Mouse (Mus musculus) midbrain, embryonic 10.5 days (tissue): ENCODE measurements around the gene Dock9. TPM values are rescaled to one million over a fixed set of nuclear protein-coding genes. Genes with fewer than 3 reads are reported as not detected.
"Not testable (repeated sequence)": the region's sequence is repeated elsewhere in the genome, so short reads cannot be mapped to it uniquely, and the experiment has no call there.

Source experiments
- DNase-seq: peaks from one replicate; pipeline ENCODE4 v3.0.0-alpha.2; 2017; ENCODE audit warnings: low spot score
- H3K27ac ChIP-seq: fragments of 300-500 bp; sonication (generic); replicated peaks from 2 replicates; pipeline ENCODE4 v1.5.1; 2016; ENCODE audit warnings: mild to moderate bottlenecking
- H3K27me3 ChIP-seq: fragments of 300-500 bp; sonication (generic); 2 replicates; pipeline ENCODE4 v1.6.1; 2016; ENCODE audit warnings: low read depth, mild to moderate bottlenecking; ENCODE audit not compliant: poor library complexity, severe bottlenecking
- H3K36me3 ChIP-seq: fragments of 300-500 bp; sonication (generic); 2 replicates; pipeline ENCODE4 v1.6.1; 2016; ENCODE audit warnings: mild to moderate bottlenecking, moderate library complexity
- H3K4me1 ChIP-seq: fragments of 300-500 bp; sonication (generic); 2 replicates; pipeline ENCODE4 v1.6.1; 2016
- H3K4me3 ChIP-seq: fragments of 300-500 bp; sonication (generic); 2 replicates; pipeline ENCODE4 v1.5.1; 2016; ENCODE audit warnings: mild to moderate bottlenecking, moderate library complexity
- H3K9me3 ChIP-seq: fragments of 300-500 bp; sonication (generic); replicated peaks from 2 replicates; pipeline ENCODE4 v1.6.1; 2016; ENCODE audit warnings: mild to moderate bottlenecking
- whole genome bisulfite sequencing: fragments of 180-500 bp; shearing (Covaris S2); methylation state at CpG from one replicate; pipeline ENCODE4 v1.1.7; 2016; 5-methylcytosine and 5-hydroxymethylcytosine counted together
- polyA plus RNA-seq: library from polyadenylated mRNA; unstranded; fragments of >200 nt; fragmentation: Nextera tagmentation; extraction: Ambion mirVana; gene quantifications from 2 replicates; pipeline ENCODE4 v1.2.1, GENCODE M21; 2016

The Dock9 gene
- polyA plus RNA-seq, 1 experiment from 2014 or later, result 2.1 TPM

DNA sequence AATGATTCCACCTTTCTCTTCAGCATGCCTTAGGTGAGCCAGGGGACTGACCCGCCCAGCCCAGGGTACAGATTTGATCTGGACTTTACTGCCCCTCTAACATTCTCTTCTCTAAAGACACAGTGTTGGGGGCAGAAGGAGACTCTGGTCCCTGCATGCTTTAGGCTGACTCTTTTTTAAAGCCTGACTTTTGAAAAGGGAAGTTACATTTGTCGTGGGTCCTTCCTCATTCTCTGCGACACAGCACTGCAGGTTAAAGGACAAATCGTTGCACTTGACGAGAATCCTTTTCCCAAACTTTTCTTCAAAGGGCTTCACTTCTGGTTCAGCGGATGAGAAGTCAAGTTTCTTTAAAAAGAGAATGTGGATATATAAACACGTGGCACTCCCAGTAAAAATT lies 156.4 kb downstream of the Dock9 start:
- DNase-seq, result no peak
- WGBS, result 89% methylated on average over 7 of the region's 7 CpGs
- no peak overlapping the region for H3K4me3 ChIP-seq
- no peaks in the 10 kb centered on the region for H3K9me3 ChIP-seq
- H3K27me3 ChIP-seq, result no peaks in the 10 kb centered on the region
- H3K27ac ChIP-seq, result no peak overlapping the region
- no peaks in the 10 kb centered on the region for H3K4me1 ChIP-seq
- H3K36me3 ChIP-seq, result peaks cover 7% of the 10 kb centered on the region

DNA sequence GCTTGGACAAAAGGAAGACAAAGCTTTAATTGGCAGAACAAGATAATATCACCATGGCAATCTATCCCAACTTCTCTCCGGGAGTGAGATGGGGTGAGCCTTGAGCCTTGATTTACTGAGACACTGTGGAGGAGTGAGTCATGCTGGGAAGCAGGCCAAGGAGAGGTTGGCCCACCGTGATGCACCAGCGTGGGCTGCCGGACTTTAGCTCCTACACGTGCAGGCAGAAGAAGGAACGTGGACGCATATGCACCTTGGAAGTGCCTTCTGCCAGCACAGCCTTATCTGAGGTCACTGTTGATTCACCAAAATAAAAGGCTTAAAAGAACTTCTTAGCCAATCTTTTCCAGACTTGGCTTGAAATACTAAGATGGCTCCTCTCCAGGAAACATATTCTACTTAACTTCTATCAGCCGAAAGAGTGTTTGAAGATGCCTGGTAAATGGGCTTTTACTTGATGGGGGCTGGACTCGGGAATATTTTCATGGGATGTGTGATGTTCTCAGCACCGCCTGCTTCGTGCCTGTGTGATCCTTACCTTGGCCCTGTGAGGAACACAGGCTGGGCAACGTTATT lies 160.6 kb downstream of the Dock9 start:
- DNase-seq, result no peak
- WGBS, result 92% methylated on average over 12 of the region's 12 CpGs
- H3K4me3 ChIP-seq, result no peak overlapping the region
- H3K27ac ChIP-seq, result no peak overlapping the region
- peaks cover 7% of the 10 kb centered on the region for H3K36me3 ChIP-seq
- no peaks in the 10 kb centered on the region for H3K4me1 ChIP-seq
- H3K9me3 ChIP-seq, result no peaks in the 10 kb centered on the region
- H3K27me3 ChIP-seq, result no peaks in the 10 kb centered on the region

DNA sequence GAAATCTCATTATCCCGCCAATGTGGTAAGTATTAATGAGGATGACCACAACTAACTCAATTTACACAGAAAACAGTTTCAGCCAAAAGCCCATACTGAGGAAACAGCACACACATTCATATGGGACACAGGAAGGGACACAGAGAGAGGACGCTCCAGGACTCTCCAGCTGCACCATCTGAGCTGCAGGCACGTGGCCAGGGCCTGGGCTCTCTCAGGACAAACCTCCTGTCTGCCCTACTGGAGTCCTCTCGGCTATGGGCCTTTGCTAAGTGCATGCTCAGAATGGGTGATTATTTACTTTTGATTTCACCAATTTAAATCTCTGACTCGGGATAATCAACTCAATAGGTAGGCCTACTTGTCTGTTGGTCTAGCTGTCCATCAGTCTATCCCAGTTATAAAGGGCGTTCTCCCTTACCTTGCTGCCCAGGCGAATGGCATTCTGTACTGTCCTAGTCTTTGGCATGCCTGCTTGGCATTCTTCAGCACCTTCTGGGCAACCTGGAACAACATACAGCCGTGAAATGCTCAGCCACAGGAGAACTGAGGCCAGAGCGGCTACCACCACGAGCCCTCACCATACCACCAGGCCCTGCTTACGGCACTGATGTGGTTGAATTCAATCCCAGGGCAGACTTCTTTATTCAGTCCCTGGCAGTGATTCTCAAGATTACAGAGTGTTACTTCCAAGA lies 162.8 kb downstream of the Dock9 start:
- Histone ChIP-seq H3K4me3 (no peak overlapping the region), H3K9me3 (no peaks in the 10 kb centered on the region), H3K27me3 (no peaks in the 10 kb centered on the region), H3K36me3 (peaks cover 7% of the 10 kb centered on the region), H3K4me1 (no peaks in the 10 kb centered on the region), H3K27ac (no peak overlapping the region)
- DNase-seq, result no peak
- WGBS, result 88% methylated on average over 11 of the region's 11 CpGs

DNA sequence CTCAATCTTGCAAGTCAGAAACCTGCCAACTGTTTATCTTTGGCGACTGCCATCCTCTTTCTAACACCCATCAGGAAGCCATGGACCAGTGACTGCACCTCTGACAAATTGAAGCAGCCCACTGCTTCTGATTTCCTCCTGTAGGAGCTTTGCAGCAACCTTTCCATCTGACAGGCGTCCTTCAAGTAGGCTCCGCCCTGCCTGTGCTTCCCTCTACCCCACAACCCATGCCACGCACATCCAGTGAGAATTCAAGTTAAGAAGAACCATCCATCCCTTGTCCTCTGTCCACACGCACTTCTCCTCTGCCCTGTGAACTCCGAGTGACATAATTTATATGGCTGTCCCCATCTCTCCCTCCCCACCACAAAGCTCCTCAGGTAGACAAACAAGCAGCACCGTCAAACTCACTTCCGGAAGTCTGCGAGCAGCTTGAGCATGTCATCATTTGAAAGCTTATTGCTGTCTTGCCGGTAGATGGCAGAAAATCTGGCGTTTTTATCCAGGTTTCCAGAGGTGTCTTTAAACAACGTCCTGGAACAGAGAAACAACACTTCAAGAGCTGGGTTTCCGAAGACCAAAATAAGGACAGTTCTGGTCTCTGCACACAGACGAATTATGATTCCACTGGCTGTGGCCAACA lies 163.4 kb downstream of the Dock9 start:
- Histone ChIP-seq H3K36me3 (peaks cover 7% of the 10 kb centered on the region), H3K27me3 (no peaks in the 10 kb centered on the region), H3K9me3 (no peaks in the 10 kb centered on the region), H3K4me1 (no peaks in the 10 kb centered on the region), H3K4me3 (no peak overlapping the region), H3K27ac (no peak overlapping the region)
- 86% methylated on average over 14 of the region's 14 CpGs for WGBS
- DNase-seq, result no peak

DNA sequence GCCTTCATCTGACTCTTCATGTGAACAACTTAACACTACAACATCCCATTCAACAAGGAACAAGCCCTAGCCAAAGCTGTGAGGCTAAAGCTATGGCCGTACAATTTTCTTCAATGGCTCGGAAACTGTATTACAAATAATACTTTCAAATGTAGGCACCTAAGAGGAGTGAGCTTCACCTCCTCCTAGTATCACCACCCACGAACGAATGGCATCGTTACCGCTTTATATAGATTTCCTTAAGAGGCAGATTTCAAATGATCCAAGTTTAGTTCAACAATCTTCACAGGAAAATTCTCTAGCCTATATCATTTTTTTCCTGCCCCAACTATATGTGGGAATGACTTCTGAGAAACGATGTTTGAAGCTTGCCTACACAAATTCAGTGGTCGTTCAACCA lies 165.7 kb downstream of the Dock9 start:
- DNase-seq, result no peak
- Histone ChIP-seq H3K4me3 (no peak overlapping the region), H3K9me3 (no peaks in the 10 kb centered on the region), H3K4me1 (no peaks in the 10 kb centered on the region), H3K36me3 (no peaks in the 10 kb centered on the region), H3K27me3 (no peaks in the 10 kb centered on the region), H3K27ac (no peak overlapping the region)
- 97% methylated on average over 8 of the region's 8 CpGs for WGBS

DNA sequence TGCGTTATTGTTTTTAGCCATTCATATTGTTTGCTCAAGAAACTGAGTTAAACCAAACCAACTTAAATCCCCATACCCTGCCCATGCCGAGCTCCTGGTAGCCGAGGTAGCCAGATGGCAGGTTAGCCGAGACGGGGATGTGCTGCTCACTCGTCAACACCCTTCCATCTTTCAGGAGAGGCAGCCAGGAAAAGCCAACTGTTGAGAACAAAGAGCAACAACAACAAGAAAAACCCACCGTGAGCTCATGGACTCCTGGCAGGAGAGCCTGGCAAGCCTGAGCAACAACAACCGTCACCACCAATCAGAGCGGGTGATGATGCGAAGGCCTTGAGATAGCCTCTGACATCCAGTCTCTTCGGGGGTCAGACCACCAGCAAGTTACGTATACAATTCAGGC lies 170.9 kb downstream of the Dock9 start:
- no peak overlapping the region for H3K4me3 ChIP-seq
- H3K9me3 ChIP-seq, result no peaks in the 10 kb centered on the region
- H3K27ac ChIP-seq, result no peak overlapping the region
- DNase-seq, result no peak
- no peaks in the 10 kb centered on the region for H3K27me3 ChIP-seq
- H3K36me3 ChIP-seq, result no peaks in the 10 kb centered on the region
- 90% methylated on average over 12 of the region's 12 CpGs for WGBS
- H3K4me1 ChIP-seq, result no peaks in the 10 kb centered on the region

DNA sequence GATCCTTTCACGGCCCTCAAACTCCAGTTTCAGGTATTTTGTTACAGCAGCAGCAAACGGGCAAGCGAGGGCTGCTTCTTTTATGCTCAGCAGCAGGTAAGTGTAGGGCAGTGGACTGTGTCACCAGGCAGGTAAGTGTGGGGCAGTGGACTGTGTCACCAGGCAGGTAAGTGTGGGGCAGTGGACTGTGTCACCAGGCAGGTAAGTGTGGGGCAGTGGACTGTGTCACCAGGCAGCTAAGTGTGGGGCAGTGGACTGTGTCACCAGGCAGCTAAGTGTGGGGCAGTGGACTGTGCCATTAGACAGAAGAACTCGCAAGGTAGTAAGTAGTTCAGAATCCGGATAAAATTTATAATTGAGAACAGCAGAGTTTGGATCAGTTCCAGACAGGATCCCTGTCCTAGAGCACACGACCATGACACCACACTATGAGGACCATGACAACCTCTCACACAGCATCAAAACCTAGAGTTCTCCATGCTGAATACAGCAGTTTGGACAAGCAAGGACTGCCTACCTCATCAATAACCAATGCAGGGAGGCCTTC lies 173.6 kb downstream of the Dock9 start:
- not testable (repeated sequence) for H3K4me1 ChIP-seq, DNase-seq, H3K27ac ChIP-seq, H3K4me3 ChIP-seq, H3K9me3 ChIP-seq, H3K36me3 ChIP-seq, H3K27me3 ChIP-seq
- 88% methylated on average over 6 of the region's 6 CpGs for WGBS

DNA sequence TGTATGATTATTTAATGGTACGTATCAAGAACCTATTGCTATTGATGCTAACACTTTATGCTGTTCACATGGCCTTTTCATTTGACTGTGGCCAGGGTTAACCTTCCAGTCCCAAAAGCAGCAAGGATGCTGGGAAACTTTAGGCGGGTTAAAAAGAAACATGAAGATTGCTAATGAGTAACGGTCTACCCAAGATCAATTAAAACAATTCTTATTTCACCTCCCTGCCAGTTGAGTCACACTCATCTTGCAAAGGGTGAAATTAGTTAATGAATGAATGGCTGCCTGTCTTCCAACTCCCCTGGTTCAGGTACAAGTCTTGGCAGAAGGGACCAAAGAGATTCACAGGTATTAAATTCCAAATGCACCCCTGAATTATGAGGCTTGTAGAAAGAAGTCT lies 175.8 kb downstream of the Dock9 start:
- no peaks in the 10 kb centered on the region; the same call in 1 of the 2 replicates for H3K36me3 ChIP-seq
- no peaks in the 10 kb centered on the region for H3K27me3 ChIP-seq
- no peak overlapping the region for H3K4me3 ChIP-seq
- 94% methylated on average over 3 of the region's 3 CpGs for WGBS
- H3K4me1 ChIP-seq, result no peaks in the 10 kb centered on the region
- no peaks in the 10 kb centered on the region for H3K9me3 ChIP-seq
- H3K27ac ChIP-seq, result no peak overlapping the region
- no peak for DNase-seq

DNA sequence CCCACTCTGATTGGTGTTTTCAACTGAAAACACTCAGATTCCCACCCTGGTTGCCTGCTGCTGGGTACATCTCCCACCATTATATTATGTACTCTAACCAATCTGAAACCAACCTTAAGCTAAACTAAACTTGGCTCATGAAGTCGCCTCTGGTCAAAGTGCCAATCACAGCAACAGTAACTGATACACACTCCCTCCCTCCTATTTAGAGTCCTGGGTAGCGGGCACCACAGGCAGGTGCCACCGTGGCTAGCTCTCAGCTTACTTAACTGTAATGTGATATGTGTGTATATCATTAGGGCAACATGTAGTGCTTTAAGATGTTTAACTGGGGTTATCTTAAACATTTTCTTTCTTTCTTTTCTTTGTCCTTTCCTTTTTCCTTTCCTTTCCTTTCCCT lies 177.1 kb downstream of the Dock9 start:
- Histone ChIP-seq H3K4me1 (no peaks in the 10 kb centered on the region), H3K9me3 (no peaks in the 10 kb centered on the region), H3K27ac (no peak overlapping the region), H3K4me3 (no peak overlapping the region), H3K27me3 (no peaks in the 10 kb centered on the region), H3K36me3 (no peaks in the 10 kb centered on the region; the same call in 1 of the 2 replicates)
- DNase-seq, result no peak
- 86% methylated on average over 3 of the region's 3 CpGs for WGBS

DNA sequence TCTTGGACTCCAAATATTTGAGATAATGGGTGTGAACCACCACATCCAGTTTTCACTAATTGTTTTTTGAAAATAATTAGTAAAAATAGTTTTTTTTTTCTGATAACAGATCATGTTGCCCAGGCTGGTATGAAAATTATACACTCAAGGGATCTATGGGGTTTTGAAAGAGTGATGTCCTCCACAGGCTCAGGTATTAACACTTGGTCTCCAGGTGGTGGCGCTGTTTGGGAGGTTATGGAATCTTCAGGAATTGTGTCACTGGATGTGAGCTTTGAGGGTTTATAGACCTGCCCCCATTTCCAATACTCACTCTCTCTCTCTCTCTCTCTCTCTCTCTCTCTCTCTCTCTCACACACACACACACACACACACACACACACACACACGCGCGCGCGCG lies 177.5 kb downstream of the Dock9 start:
- Histone ChIP-seq H3K27ac (no peak overlapping the region), H3K27me3 (no peaks in the 10 kb centered on the region), H3K9me3 (no peaks in the 10 kb centered on the region), H3K36me3 (no peaks in the 10 kb centered on the region; the same call in 1 of the 2 replicates), H3K4me1 (no peaks in the 10 kb centered on the region), H3K4me3 (no peak overlapping the region)
- no peak for DNase-seq
- 98% methylated on average over 7 of the region's 7 CpGs for WGBS

DNA sequence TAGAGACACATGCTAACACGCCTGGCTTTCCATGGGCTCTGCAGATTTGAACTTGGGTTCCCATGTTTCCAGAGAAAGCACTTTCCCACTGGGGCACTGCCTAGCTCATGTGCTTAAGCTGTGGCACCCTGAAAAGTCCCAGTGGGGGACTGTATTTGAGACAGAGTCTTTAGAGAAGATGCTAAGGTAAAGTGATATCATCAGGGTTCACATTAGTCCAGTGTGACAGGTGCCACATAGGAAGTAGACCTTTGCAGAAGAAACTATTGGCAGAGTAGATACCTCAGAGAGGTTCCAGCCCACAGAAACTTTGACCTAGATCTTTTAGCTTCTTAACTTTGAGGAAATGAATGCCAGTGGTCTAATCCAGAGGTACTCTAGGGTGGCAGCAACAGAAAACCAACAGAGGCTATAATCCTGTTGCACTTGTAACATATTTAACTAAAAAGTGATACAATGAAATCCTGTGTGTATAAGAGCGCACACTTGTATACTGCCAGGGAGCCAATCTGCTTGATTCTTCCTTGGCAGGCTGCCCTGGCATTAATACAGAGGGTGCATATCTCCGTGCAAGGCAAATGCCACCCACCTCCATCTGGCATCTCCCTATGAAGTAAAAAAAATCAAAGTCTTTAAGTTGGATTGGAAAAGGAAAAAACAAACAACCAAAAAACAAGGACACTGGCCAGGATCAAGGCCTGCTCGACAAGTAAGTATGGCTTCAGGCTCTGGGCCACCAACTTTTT lies 179.8 kb downstream of the Dock9 start:
- DNase-seq, result no peak
- Histone ChIP-seq H3K27me3 (no peaks in the 10 kb centered on the region), H3K36me3 (no peaks in the 10 kb centered on the region; the same call in 1 of the 2 replicates), H3K27ac (no peak overlapping the region), H3K4me1 (no peaks in the 10 kb centered on the region), H3K4me3 (no peak overlapping the region), H3K9me3 (no peaks in the 10 kb centered on the region)
- WGBS, result 88% methylated on average over 4 of the region's 4 CpGs

DNA sequence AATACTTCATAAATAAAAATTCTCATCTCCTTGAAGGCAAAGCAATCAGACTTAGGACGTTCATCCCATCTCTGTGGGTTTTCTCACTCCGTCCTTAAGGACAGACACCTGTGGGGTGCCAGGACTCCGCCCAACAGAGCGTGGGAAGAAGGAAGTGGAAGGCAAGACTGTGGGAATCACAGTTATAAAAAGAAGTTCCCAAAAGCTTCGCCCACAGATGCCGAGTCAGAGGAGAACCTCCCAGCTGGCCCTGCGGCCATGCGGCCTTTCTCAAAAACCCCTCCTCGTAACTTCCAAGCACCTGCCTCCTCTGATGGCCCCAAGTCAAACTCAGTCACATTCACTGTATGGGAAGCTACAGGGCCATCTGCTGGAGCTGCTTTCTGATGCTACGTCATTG lies 182.2 kb downstream of the Dock9 start:
- 90% methylated on average over 10 of the region's 10 CpGs for WGBS

More for the DNA sequence above, 182.2 kb downstream of the Dock9 start:
- Histone ChIP-seq H3K36me3 (no peaks in the 10 kb centered on the region), H3K4me1 (no peaks in the 10 kb centered on the region), H3K9me3 (no peaks in the 10 kb centered on the region), H3K27me3 (no peaks in the 10 kb centered on the region), H3K27ac (no peak overlapping the region), H3K4me3 (no peak overlapping the region)
- DNase-seq, result no peak
